Mouse (Mus musculus): ENCODE measurements at regions not wholly inside any gene's neighbourhood (a gene's known extent, or its start where the extent isn't known, plus 50 kb on each side); places are given as distances from the start of the nearest gene placed in this dataset.

DNA sequence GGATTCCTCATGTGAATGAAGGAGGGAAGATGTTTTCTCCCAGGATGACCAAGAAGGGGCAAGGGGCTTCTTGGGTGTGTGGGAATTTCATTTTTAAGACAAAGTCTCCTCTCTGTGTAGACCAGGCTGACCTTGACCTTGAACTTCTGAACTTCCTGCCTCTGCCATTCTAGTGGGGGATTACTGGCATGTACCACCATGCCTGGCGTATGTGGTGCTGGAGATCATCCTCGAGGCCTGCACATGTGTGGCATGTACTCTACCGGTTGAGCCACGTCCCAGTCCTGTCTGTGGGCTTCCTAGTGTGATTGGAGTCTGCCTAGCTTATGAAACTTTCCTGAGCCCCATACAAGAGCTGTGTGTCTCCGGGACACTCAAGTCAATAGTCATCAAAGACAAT is 131.9 kb upstream of the Jade1 start:
- TF ChIP-seq CTCF (IDR thresholded peaks at IDR 0.05; ENCODE audit: low read depth, low read length): no peak
- TF ChIP-seq POLR2AphosphoS5 (IDR thresholded peaks at IDR 0.05; ENCODE audit: insufficient replicate concordance, low read depth, low read length): no peak
